Mouse (Mus musculus): ENCODE results near the gene Klc2. TPM values are rescaled to one million over a fixed set of nuclear protein-coding genes. Genes with fewer than 3 reads are reported as not detected.
"Not testable (repeated sequence)": the region's sequence is repeated elsewhere in the genome, so short reads cannot be mapped to it uniquely, and the experiment has no call there.

Gene Klc2
- total RNA-seq, 2 experiments from 2014 or later: 27.2 to 28.7 TPM

DNA sequence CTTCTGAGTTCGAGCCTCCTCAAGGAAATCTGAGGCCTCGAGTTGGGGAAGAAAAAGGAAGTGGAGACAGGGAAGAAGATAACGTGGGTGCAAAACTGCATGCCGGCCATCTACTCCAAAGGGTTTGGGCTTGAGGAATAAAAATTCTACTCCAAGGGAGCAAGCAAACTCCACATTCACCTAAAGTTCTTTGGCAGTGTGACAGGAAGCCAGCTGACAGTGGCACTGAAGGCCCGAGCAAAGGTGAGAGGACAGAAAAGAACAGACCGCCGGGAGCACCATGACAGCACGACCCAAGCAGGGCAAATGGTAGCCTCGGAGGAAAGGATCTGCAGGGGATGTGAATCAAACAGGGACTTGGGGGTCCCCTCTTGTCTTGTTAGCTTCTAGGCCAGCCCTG, 12.3 kb downstream of the Klc2 start:
- no peak for DNase-seq

DNA sequence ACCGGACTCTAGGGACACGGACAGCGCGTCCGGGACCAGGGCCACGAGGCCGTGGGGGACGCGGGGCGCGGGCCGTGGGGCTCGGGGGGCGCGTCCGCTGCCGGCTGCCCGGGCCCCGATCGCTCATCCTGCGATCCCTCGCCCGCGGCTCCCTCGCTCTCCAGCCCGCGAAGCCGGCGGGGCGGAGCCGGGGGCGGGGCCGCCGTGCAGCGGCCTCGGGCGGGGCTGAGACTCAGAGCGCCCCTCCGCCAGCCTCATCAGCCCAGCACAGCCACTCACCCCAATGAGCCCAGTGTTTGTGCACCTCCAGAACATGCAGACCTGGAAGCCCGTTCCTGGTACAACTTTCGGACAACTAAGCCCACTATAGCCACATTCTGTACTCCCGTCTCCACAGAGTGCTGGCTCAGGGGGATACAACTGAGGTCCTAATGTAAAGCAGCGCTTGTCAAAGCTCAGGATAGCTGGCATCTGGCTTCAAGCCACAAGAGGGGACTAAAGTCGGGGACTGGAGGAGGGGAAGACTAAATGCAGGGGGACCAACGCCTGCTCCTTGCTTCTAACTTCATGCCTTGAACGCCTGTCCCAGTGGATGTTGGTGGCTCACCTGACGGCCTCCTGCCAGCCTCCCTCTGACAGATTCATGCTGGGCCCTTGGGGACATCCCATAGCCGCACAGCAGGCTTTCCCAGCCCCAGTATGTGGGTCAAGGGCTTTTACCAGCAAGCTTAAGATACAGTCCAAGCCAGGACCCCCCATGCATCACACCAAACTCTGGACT, 19.8 kb downstream of the Klc2 start, which contains the start of gene Cnih2:
TSS of gene Cnih2 (minus strand) at position 159 of the 781 bp plus-strand sequence.
- peak; percentile 67 for DNase-seq

DNA sequence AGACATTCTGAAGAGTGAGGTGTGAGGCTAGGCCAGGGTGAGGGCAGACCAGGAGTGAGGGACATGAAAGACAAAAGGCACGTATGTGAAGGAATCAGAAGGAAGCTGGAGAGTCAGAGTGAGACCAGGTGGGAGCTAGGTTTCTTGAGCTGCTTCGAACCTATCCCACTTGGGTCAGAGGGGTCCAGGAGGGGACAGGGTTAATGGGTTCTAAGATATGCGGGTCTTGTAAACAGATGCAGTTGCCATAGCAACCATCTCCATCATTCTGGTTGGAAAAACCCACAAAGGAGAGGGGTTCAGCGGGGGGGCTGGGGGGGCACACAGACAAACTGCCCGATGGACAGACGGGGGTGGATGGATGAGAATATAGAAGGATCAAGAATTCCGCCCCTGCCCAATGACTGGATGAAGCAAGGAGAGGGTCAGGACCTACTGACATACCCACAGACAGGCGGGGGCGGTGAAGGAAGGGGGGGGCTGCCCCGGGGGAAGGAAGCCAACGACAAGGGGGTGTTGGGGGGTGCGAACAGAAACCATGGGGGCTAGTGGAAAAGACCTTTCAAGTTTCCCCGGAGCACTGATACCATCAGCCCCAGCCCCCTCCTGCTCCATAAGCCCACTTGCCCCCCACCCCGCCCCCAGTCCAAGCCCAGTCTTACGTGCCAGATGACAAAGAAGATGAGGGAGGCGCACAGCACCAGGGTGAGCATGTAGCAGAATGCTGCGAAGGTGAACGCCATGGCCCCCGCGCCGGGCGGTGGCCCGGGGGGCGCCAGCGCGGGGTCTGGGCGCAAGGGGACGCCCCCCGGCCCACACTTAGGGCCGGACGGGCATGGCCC, 20.6 kb downstream of the Klc2 start:
- no peak for DNase-seq

DNA sequence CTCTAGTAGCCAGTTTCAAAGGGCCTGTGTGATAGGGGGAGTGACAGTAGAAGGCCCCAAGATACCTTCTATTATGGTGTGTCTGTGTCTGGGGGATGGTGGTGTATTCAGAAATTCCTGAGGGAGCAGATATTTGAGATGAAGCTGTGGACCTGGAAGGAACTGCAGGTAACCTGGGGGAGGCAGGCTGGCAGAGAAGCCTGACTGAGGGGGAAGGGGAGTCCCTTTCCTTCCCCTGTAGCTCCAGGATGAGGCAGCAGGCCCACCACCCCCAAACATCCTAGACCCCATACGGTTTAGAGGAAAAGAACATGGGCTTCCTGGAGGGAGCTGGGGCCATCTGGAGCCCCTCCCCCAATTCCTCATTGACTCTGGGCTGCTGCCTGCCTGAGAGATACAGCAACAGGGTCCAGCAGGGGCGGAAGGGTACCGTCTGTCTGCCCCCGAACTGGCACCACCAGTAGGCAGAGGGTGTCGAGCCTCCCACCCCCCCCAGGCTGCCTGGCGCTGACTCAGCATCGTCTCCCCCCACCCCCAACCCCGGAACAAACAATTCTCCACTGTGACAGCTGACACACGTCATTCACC, 22.4 kb downstream of the Klc2 start:
- no peak for DNase-seq

DNA sequence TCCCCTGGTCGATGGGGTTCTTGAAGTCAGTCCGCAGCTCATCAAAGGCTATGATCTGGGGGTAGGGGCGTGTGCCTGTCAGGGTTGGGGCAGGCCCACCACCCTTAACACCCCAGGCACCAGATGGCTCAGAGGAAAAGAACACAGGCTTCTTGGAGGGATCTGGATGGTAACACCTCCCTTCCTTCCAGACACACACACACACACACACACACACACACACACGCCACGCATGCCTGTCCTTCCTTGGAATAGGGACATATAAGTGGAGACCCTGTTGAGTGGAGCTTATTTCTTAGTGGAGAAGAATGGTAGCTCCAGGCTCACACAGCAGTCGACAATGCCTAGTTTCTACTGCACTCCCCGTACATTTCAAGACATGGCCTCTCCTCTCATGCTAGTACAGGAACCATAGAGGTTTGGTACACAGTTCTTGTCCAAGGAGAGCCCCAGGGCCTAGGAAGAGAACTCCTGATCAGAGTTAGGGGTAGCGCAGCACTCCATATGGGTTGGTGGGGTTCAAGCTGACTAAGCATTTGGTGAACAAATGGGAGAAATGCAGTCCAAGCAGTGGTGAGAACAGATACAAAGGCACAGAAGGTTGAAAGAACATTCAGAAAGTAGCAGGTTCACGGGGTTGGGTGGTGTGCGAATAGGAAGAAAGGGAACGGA, 23.5 kb downstream of the Klc2 start:
- no peak for DNase-seq

DNA sequence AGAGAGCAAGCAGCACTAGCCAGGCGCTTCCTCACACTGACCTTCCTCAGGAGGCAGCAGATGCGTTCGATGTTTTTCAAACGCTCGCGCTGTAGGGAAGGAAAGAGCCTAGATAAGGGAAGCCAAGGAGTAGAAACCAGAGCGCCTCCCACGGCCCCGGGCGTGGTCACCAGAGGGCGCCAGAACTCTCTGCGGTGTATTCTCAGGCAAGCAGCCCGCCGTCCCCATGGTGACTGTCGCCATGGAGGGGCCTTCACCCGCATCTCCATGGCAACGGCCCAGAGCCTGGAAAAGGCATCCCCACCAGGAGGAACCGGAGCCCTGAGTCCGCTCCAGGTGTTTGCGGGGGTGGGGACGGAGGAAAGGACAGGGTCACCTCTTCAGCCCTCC, 24.1 kb downstream of the Klc2 start:
- DNase-seq: peak; percentile 94

DNA sequence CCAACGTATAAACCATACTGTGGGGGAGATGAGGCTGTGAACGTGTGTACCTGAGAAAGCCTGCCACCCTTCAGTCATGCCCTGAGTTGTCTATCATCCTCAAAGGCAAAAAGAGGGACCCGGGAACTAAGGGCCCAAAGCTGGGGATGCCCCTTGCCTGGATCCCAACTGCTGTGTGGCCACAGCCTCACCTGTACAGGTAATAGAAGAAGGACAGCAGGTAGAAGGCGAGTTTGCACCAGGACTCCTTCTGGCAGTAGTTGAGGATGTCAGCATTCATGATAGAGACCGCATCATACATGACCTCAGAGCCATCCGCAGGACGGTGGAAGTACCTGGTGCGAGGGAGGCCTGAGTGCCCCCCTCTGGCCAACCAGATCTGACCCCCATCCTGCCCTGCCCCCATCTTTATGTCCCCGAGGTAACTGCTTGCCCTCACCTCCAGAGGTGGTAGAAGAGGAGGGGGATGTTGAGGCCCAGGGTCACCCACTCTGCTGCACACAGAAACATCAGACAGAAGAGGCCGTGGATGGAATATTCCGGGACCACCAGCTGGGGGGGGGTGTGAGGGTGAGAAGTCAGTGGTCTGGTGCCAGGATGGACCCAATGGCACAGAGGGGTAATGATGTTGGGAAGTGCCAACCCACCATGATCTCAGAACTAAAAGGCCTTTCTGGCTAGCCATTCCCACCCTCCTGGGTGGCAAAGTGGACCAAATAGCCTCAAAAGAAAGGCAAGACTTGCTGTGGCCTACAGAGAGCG, 24.7 kb downstream of the Klc2 start:
- no peak for DNase-seq

DNA sequence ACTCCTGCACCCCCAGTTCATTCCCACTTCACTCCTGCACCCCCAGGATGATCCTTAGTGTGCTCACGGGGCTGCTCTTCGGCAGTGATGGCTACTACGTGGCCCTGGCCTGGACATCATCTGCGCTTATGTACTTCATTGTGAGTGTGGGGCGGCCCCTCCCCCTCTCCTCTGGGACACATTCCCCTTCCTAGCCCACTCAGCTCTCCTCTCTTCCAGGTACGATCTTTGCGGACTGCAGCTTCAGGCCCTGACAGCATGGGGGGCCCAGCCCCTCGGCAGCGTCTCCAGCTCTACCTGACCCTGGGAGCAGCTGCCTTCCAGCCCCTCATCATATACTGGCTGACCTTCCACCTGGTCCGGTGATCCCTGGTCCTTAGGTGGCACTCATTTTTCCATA, 26.3 kb downstream of the Klc2 start:
- no peak for DNase-seq

DNA sequence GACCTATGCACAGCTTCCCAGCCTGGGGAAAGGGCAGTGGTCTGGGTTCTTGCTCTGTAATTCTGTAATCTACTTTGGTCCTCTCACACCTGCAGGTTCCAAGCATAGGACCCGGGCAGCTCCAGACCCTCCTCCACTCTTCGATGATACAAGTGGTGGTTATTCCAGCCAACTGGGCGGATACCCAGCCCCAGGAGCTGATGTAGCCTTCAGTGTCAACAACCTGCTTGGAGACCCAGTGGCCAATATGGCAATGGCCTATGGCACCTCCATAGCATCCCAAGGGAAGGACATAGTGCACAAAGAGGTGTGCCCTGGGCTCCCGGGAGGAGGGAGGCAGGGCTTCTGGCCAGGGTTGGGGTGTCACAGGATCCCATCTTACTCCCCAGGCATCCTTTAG, 29.0 kb downstream of the Klc2 start:
- DNase-seq: no peak

DNA sequence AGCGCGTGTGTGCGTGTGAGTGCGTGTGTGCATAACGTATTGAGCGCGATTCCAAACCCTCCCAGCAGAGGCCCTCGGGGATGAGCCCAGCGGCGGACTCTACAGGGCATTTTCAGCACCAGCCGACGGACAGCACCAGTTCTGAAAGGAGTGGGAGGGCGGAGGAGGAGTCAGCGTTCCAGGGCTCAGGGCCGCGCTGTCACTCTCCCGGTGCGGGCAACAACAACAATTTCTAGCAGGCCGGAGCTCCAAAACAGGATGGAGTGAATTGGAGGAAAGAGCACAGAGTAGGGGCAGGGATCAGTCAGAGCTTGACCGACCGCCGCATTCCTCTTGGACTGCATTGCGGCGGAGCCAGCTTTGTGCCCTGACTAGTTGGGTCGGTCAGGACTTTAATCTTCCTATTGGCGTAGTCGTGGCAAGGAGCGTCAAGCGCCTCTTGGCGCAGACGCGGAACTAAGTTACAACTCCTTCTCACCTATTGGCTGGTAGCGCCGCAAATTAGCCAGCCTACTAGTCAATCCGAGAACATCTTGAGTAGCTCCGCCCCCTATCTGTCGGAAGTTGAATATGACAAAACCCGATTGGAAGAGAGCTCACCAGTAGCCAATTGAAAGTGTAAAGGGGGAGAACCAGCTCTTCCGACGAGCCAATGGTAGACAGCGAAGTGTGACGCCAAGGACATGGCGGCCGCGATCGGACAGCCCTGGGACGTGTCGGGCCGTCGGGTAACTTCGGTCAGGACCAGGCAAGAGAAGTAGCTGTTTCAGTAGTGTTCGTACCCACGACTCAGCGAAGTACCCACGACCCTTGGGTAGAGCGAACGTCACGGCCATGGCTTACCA, 30.3 kb downstream of the Klc2 start, which contains the start of gene Yif1a:
TSS of gene Yif1a (plus strand) at position 655 of the 845 bp plus-strand sequence.
- peak; percentile 94 for DNase-seq

DNA sequence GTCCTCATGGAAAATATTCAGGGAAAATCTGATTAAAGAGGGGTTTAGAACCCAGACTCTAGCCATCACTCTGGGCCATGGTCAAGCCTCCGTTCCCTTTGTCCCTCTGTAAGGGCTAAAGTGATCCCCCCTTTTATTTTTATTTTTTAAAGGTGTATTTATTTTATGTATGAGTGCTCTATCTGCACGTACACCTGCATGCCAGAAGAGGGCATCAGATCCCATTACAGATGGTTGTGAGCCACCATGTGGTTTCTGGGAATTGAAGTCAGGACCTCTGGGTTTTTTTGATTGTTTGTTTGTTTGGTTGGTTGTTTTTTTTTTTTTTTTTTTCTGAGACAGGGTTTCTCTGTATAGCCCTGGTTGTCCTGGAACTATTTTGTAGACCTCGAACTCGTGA, 31.8 kb downstream of the Klc2 start:
- not testable (repeated sequence) for DNase-seq

DNA sequence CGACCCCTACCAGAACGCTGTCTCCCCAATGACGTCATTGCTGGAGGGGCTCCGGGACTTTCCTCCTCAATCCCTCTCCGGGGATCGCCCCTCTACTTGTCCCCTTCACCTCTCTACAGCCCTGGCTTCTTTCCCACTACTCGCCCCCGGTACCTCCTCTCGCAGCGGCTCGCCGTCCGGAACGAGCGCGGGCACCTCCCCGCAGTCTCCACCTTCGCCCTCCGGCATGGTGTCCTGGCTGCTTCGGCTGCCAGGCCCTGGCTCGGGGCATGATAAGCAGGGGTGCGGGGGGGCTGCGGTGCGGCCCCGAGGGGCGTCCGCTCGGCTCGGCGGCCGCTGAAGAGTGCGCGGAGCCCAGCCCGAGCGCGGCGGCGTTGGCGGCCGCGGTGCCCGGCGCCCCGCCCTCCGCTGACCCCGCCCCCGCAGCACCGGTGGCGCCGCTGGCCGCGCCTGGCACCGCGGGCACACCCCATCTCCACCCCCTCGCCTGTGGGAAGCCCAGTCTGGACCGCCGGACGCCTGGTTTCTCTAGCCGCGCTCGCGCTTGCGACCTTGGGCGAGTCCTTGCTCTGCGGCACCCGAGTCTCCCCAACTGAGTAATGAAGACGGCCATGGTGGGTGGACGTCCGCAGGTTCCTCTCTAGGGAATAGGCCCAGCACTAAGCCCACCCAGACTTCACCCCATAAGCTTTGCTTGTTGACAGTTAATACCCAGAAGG, 33.1 kb downstream of the Klc2 start, which contains the start of gene Tmem151a:
TSS of gene Tmem151a (minus strand) at position 387 of the 719 bp plus-strand sequence.
- no peak for DNase-seq

DNA sequence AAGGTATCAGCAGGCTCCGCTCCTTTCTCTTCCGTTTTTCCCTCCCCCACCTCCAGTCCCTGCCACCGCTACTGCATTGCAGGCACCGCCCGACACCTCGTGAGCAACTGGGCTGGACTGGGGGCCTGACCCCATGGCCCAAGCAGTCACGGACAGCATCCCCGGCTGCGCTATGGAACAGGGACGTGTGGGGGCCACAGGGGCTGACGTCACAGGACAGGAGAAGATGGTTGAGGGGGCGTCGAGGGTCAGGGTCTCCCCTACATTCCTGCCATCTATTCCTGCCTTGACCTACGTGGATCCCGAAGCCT, 33.6 kb downstream of the Klc2 start:
- DNase-seq: no peak

DNA sequence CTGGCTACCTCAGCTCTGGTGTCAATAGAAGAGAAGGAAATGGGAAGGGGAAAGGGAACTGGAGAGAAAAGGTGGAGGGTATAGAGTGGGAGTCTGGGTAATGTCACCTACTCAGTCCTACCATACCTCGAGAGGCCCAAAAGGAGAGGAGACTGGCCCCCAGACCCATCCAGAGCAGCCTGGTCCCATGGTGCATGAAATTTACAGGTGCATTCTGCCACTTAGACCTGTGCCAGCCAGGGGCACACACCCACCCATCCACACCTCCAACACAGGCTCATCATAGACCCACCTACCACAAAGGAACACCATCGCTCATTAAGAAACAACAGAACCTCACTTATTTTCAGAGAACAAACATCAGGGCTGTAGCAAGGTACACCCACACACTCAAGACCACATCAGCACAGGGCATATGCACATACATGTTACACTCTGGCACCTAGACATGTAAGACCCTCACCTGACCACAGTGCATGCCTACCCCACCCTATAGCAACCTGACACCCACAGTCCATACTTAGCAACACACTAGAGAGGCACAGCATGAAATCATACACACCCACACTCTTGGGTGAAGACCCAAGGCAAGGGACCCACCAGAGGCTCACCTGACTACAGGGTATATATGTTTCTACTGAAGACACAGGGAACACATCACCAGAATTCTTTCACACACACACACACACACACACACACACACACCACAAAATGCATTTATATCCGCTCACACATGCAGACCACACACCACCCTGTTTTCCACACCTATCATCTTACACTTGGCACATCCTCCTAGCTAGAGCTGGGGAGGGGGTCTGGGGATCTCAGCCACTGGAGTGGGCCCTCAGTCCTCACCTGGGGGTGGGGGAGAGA, 34.2 kb downstream of the Klc2 start:
- no peak for DNase-seq

DNA sequence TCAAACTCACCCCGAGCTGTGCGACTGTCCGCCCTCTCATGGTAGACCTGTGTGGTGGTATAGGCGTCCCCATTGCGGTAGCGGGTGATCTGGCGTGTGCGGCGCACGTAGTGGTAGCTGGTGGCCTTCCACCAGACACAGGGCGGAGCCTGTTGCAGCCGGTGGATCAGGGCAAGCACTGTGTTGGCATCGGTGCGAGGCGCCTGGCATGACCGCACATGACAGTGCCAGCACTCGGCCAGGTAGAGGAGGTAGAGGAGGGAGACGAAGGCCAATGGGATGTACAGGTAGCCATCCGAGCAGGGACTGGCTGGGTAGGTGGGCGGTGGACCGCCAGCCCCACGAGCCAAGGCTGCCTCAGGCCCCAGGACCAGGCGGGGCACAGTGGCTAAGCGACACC, 35.8 kb downstream of the Klc2 start:
- no peak for DNase-seq

DNA sequence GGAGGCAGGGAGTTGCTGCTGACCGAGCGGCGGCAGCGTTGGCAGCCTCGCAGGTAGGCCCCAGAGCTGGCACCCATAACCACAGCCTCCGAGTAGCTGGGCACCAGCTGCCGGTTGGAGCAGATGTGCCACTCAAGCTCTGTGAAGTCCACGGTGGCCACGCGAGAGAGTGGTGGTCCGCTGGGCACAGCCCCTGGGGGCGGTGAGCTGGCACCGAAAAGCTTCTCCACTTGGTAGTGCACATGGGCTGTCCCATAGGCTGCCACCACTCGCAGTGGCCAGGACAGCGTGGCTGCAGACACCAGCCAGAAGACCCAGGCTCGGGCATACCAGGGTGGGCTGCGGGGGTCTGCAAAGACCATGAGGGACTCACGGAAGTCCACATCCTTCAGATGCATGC, 36.4 kb downstream of the Klc2 start:
- no peak for DNase-seq

DNA sequence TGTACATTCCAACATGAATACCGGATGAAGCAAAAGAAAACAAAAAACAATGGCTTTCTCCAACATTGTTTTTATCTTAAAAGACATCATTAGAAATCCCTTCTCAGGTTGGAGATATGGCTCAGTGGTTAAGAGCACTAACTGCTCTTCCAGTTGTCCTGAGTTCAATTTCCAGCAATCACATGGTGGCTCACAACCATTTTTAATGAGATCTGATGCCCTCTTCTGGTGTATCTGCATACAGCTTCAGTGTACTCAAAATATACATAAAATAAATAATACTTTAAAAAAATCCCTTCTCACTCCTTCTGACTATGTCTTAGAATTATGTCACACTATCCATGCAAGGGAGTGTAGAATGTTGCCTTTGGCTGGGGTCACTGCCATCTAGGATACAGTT, 39.1 kb downstream of the Klc2 start:
- DNase-seq: no peak

DNA sequence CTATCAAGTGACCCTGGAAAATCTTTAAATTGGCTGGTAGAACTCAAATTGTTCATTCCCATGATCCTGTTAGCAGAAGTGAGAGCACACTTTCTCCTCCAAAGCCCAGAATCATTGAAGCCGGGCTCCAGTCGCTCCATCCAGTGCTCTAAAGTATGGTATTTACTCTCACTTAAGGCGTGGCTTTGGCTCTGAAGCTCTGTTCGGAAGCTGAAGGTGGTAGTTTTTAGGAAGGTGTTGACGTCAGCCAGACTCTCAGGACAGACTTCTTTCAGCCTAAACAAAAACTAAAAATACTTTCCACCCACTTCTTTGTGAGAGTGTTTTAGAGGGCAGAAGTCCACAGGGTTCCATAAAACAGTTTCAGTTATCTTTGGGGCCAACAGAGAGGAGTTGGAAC, 44.8 kb downstream of the Klc2 start:
- DNase-seq: no peak

DNA sequence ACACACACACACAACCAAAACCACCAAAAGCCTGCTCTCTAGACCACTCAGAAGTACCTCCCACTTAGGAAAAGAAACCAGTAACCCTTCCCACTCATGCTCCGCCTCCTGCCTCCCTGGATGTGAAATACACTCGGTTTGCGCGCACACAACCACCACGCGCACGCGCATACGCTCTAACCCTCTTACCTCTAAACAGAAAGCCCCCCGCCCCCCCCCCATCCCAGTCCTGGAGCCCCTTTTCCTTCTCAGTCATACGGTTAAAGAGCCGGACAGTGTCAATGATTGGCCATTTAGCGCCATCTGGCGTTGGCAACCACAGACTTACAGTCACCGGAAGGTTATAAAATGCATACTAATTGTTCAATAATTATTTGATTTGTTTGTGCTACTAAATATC, 45.3 kb downstream of the Klc2 start:
- DNase-seq: peak; percentile 68
